Mouse (Mus musculus): ENCODE measurements around the gene Npr1. TPM values are rescaled to one million over a fixed set of nuclear protein-coding genes. Genes with fewer than 3 reads are reported as not detected.

Gene Npr1
- polyA plus RNA-seq, 1 experiment from 2014 or later: 2.3 TPM

DNA sequence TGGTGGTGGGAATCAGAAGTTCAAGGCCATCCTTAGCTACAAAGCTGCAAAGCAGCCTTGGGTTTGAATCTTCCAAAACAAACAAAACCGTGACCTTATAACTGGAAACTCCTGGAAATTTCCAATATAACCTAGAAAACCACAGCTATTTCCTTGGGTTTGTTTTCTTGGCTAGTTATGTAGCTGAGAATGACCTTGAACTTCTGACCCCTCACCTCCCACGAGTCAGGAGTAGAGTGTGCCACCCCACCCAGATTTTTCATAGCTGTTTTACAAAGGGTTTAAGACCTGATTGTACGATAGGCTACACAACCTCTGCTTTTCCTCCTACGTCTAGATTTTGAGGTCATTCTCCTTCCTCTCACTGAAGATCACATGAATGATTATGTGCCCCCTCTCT is 28.5 kb downstream of the Npr1 start:
- DNase-seq (ENCODE audit: low spot score): no peak
- 80% methylated on average over 4 of the region's 4 CpGs for WGBS

DNA sequence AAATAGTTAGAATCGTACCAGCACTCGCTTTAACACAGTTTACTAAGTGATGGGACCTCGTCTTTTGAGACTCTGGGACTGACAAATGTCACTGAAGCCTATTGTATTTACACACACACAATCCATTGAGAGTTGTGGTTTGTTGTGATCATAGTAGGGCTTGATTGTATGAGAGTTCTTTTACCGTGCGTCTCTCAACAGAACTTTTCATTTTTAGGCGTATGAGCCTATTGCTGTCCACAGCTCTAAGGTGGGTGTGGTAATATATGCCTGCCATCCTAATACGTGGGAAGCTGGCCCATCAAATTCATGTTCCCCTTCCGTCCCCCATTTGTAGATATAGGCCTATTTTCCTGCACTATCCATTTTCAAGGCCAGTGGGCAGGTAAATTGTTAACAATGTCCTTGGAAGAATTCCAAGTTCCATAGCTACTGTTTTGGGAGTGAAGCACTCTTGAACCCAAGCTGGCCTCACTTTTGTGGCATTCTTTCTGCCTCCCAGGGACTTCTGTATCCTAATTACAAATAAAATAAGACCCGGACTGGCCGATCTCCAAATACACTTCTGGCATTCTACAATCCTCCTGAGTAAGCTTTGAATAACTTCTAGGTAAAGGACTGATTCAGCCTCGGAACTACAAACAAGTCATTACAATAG is 31.5 kb downstream of the Npr1 start:
- ATAC-seq (ENCODE audit: insufficient number of reproducible peaks, low FRiP score, low TSS enrichment, low read depth) (no peak), DNase-seq (ENCODE audit: low spot score) (no peak)
- H3K36me3 ChIP-seq (ENCODE audit: control insufficient read depth, insufficient read depth, low read length): no peaks in the 10 kb centered on the region
- H3K27me3 ChIP-seq (ENCODE audit: control insufficient read depth, insufficient read depth, low read length): no peaks in the 10 kb centered on the region
- H3K4me3 ChIP-seq (ENCODE audit: low read depth, low read length): peak overlapping the region; percentile 86
- H3K4me1 ChIP-seq (ENCODE audit: control insufficient read depth, insufficient read depth, low read length): peaks cover 7% of the 10 kb centered on the region
- H3K4me2 ChIP-seq (ENCODE audit: low read depth, severe bottlenecking): peak overlapping the region; percentile 79
- H3K9ac ChIP-seq (ENCODE audit: low read length): peak overlapping the region; percentile 59; the same call in 1 of the 2 replicates
- no peak overlapping the region; the same call in 1 of the 2 replicates for H3K27ac ChIP-seq (replicated peaks; ENCODE audit: low read depth, low read length)
- 61% methylated on average over 11 of the region's 11 CpGs for WGBS
- no peaks in the 10 kb centered on the region for H3K9me3 ChIP-seq (ENCODE audit: control insufficient read depth, low read length)

More for the DNA sequence above, 28.5 kb downstream of the Npr1 start:
- Histone ChIP-seq H3K4me3 (ENCODE audit: low read depth, low read length) (no peak overlapping the region), H3K27ac (replicated peaks; ENCODE audit: low read depth, low read length) (no peak overlapping the region), H3K4me1 (ENCODE audit: control insufficient read depth, insufficient read depth, low read length) (peaks cover 3% of the 10 kb centered on the region), H3K36me3 (ENCODE audit: control insufficient read depth, insufficient read depth, low read length) (no peaks in the 10 kb centered on the region), H3K9me3 (ENCODE audit: control insufficient read depth, low read length) (no peaks in the 10 kb centered on the region), H3K4me2 (ENCODE audit: low read depth, severe bottlenecking) (no peak overlapping the region), H3K9ac (ENCODE audit: low read length) (no peak overlapping the region), H3K27me3 (ENCODE audit: control insufficient read depth, insufficient read depth, low read length) (no peaks in the 10 kb centered on the region)
- ATAC-seq (ENCODE audit: insufficient number of reproducible peaks, low FRiP score, low TSS enrichment, low read depth): no peak

DNA sequence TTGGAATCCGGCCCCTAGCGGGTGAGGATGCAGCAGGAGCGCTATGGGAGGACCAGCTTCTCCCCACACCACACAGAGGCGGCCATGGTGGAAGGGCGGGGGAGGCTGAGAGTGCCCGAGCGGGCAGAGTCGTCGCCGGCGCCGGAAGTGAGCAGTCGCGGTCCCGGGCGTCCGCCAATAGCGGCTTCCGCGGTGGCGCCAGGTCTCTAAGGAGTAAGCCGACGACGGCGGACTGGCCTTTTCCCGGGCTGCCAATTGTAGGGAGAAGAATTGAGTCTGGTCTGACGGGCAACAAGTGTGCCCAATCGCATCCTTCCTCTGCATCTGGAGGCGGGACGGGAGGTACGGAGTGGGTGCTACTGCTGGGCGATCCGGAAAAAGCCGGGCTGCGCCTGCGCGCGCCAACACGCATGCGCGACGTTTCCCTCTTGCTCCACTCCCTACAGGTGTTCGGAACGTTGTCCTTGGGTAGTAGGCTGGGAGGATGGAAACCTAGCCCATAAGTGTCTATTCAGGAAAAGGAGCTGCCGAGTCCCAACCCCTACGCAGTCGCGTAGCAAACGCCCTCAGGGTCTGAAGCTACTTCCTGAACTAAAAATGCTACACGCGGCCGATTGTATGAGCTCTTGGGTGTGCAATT is 32.2 kb downstream of the Npr1 start, which contains the start of gene Ints3:
Gene Ints3 (minus strand): TSS at position 242 of the 640 bp plus-strand sequence.
- H3K4me2 ChIP-seq (ENCODE audit: low read depth, severe bottlenecking): peak within 1 kb of the TSS; percentile 79
- peak within 1 kb of the TSS; percentile 86 for H3K4me3 ChIP-seq (ENCODE audit: low read depth, low read length)
- H3K9me3 ChIP-seq (ENCODE audit: control insufficient read depth, low read length): no peaks in the 10 kb centered on the region
- H3K9ac ChIP-seq (ENCODE audit: low read length): peak within 1 kb of the TSS; percentile 92
- WGBS: 1% methylated on average over 52 of the region's 52 CpGs
- DNase-seq (ENCODE audit: low spot score) (peak; percentile 99), ATAC-seq (ENCODE audit: insufficient number of reproducible peaks, low FRiP score, low TSS enrichment, low read depth) (peak; percentile 100)
- H3K27me3 ChIP-seq (ENCODE audit: control insufficient read depth, insufficient read depth, low read length): no peaks in the 10 kb centered on the region
- no peaks in the 10 kb centered on the region for H3K36me3 ChIP-seq (ENCODE audit: control insufficient read depth, insufficient read depth, low read length)
- H3K27ac ChIP-seq (replicated peaks; ENCODE audit: low read depth, low read length): peak within 1 kb of the TSS; percentile 95
- peaks cover 7% of the 10 kb centered on the region for H3K4me1 ChIP-seq (ENCODE audit: control insufficient read depth, insufficient read depth, low read length)

DNA sequence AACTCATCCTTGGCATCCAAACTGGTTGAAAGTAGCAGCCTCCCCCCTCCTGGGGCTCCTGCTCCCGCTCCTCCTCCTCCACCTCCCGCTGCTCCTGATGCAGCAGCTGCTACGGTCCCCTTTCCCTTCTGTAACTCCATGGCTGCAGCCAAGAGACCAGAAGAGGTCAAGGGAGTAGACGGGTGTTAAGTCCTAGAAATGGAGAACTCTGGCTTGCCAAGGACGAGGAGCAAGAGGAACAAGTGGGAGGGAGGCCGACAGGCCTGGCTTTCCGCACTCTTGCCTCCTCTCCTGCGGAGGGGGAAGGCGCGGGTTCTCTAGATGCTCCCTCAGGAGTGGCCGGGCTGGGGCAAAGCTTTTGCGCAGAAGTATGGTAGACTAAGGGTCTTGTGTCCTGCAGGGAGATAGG is 32.9 kb downstream of the Npr1 start:
- H3K4me1 ChIP-seq (ENCODE audit: control insufficient read depth, insufficient read depth, low read length): peaks cover 7% of the 10 kb centered on the region
- DNase-seq (ENCODE audit: low spot score) (no peak), ATAC-seq (ENCODE audit: insufficient number of reproducible peaks, low FRiP score, low TSS enrichment, low read depth) (peak; percentile 23; the same call in 1 of the 2 replicates)
- peak overlapping the region; percentile 92 for H3K9ac ChIP-seq (ENCODE audit: low read length)
- H3K4me3 ChIP-seq (ENCODE audit: low read depth, low read length): peak overlapping the region; percentile 86
- H3K27ac ChIP-seq (replicated peaks; ENCODE audit: low read depth, low read length): peak overlapping the region; percentile 95
- H3K36me3 ChIP-seq (ENCODE audit: control insufficient read depth, insufficient read depth, low read length): no peaks in the 10 kb centered on the region
- H3K27me3 ChIP-seq (ENCODE audit: control insufficient read depth, insufficient read depth, low read length): no peaks in the 10 kb centered on the region
- no peaks in the 10 kb centered on the region for H3K9me3 ChIP-seq (ENCODE audit: control insufficient read depth, low read length)
- H3K4me2 ChIP-seq (ENCODE audit: low read depth, severe bottlenecking): peak overlapping the region; percentile 79
- 0% methylated on average over 11 of the region's 12 CpGs for WGBS

DNA sequence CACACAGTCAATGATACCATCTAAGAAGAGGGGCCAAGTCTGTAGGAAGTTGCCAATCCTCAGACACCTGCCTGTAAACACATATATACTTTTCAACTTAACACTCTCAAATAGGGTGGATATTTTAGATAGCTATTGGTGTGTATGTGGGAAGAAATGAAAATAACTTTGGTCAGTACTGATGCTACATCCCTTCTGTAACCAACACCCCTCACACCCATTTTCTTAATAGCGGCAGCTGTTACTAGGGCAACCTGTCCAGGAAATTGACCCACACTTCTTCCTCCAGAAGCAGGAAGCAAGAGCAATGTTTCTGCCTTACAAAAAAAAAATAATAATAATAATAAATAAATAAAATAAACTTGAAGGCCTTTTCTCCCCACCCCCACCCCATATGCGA is 33.3 kb downstream of the Npr1 start:
- Histone ChIP-seq H3K9me3 (ENCODE audit: control insufficient read depth, low read length) (no peaks in the 10 kb centered on the region), H3K9ac (ENCODE audit: low read length) (peak overlapping the region; percentile 92), H3K27ac (replicated peaks; ENCODE audit: low read depth, low read length) (no peak overlapping the region), H3K36me3 (ENCODE audit: control insufficient read depth, insufficient read depth, low read length) (no peaks in the 10 kb centered on the region), H3K4me2 (ENCODE audit: low read depth, severe bottlenecking) (peak overlapping the region; percentile 79), H3K4me1 (ENCODE audit: control insufficient read depth, insufficient read depth, low read length) (peaks cover 7% of the 10 kb centered on the region), H3K4me3 (ENCODE audit: low read depth, low read length) (peak overlapping the region; percentile 86), H3K27me3 (ENCODE audit: control insufficient read depth, insufficient read depth, low read length) (no peaks in the 10 kb centered on the region)
- ATAC-seq (ENCODE audit: insufficient number of reproducible peaks, low FRiP score, low TSS enrichment, low read depth) (no peak), DNase-seq (ENCODE audit: low spot score) (no peak)
- WGBS: 23% methylated on average over 2 of the region's 2 CpGs

DNA sequence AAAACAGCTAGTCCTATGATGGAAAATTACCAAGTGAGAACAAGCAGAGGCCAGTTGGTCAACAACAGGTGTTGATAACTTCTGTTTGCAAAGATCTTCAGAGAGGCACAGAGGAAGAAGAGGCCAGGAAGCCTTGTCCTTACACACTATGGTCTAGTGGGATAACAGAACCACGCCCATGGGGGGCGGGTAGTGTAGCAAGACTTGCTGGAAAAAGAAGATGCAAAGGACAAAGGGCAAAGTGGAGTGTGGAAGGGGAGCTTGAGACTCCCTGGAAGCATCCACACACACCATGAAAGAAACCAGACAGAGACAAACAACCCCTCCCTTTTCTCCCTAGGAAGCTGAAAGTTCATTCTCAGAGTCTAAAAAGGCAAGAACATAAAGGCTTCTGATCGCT is 36.1 kb downstream of the Npr1 start:
- Histone ChIP-seq H3K27ac (replicated peaks; ENCODE audit: low read depth, low read length) (no peak overlapping the region), H3K4me2 (ENCODE audit: low read depth, severe bottlenecking) (no peak overlapping the region), H3K9me3 (ENCODE audit: control insufficient read depth, low read length) (no peaks in the 10 kb centered on the region), H3K4me3 (ENCODE audit: low read depth, low read length) (no peak overlapping the region), H3K36me3 (ENCODE audit: control insufficient read depth, insufficient read depth, low read length) (no peaks in the 10 kb centered on the region), H3K27me3 (ENCODE audit: control insufficient read depth, insufficient read depth, low read length) (no peaks in the 10 kb centered on the region), H3K9ac (ENCODE audit: low read length) (no peak overlapping the region), H3K4me1 (ENCODE audit: control insufficient read depth, insufficient read depth, low read length) (peaks cover 7% of the 10 kb centered on the region)
- WGBS: 91% methylated on average over 3 of the region's 3 CpGs
- no peak for DNase-seq (ENCODE audit: low spot score)
- ATAC-seq (ENCODE audit: insufficient number of reproducible peaks, low FRiP score, low TSS enrichment, low read depth): no peak

DNA sequence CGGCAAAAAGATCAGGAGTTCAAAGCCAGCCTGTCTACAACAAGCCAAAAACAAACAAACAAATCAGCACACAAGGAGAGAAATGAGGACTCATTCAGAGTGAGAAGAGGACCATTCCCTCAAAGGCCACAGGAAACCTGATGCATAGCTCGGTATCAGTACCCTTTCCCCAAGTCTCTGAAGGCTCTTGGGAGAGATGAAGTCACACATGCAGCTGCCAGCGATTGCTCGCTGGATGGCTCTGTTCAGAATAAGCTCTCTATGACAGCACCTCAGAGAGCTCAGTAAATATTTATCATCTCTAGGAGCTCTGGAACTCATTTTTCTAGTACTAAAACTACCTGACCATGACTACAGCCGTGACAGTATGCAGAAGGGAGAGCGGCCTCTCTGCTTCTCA is 37.5 kb downstream of the Npr1 start:
- Histone ChIP-seq H3K36me3 (ENCODE audit: control insufficient read depth, insufficient read depth, low read length) (no peaks in the 10 kb centered on the region), H3K4me3 (ENCODE audit: low read depth, low read length) (no peak overlapping the region), H3K27me3 (ENCODE audit: control insufficient read depth, insufficient read depth, low read length) (no peaks in the 10 kb centered on the region), H3K27ac (replicated peaks; ENCODE audit: low read depth, low read length) (no peak overlapping the region), H3K4me2 (ENCODE audit: low read depth, severe bottlenecking) (no peak overlapping the region), H3K9me3 (ENCODE audit: control insufficient read depth, low read length) (no peaks in the 10 kb centered on the region), H3K9ac (ENCODE audit: low read length) (no peak overlapping the region; the same call in 1 of the 2 replicates), H3K4me1 (ENCODE audit: control insufficient read depth, insufficient read depth, low read length) (peaks cover 5% of the 10 kb centered on the region; the same call in 1 of the 2 replicates)
- no peak for ATAC-seq (ENCODE audit: insufficient number of reproducible peaks, low FRiP score, low TSS enrichment, low read depth)
- no peak for DNase-seq (ENCODE audit: low spot score)
- 88% methylated on average over 6 of the region's 6 CpGs for WGBS

DNA sequence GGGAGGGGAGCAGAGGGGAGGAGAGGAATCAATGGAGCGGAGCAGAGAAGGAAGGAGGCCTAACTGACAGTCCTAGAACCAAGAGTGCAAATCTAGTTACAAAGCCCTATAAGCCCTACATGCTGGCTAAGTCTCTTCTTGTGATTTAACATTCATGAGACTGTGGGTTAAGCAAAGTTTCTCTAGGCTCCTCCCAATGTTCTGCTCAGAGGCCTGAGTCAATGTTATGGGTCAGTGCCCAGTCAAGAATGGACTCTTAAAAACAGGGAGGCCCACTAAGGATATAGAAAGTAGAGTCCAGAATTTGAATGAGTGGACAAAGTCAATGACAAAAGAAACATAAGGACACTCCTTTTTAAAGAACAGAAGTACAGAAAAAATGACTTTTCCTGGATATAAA is 38.1 kb downstream of the Npr1 start:
- peaks cover 5% of the 10 kb centered on the region; the same call in 1 of the 2 replicates for H3K4me1 ChIP-seq (ENCODE audit: control insufficient read depth, insufficient read depth, low read length)
- 93% methylated on average over 1 of the region's 1 CpGs for WGBS

More for the DNA sequence above, 38.1 kb downstream of the Npr1 start:
- no peak for ATAC-seq (ENCODE audit: insufficient number of reproducible peaks, low FRiP score, low TSS enrichment, low read depth)
- no peak overlapping the region for H3K27ac ChIP-seq (replicated peaks; ENCODE audit: low read depth, low read length)
- no peaks in the 10 kb centered on the region for H3K9me3 ChIP-seq (ENCODE audit: control insufficient read depth, low read length)
- no peak overlapping the region for H3K4me3 ChIP-seq (ENCODE audit: low read depth, low read length)
- H3K9ac ChIP-seq (ENCODE audit: low read length): no peak overlapping the region
- H3K36me3 ChIP-seq (ENCODE audit: control insufficient read depth, insufficient read depth, low read length): peaks cover under 1% of the 10 kb centered on the region; the same call in 1 of the 2 replicates
- no peaks in the 10 kb centered on the region for H3K27me3 ChIP-seq (ENCODE audit: control insufficient read depth, insufficient read depth, low read length)
- H3K4me2 ChIP-seq (ENCODE audit: low read depth, severe bottlenecking): no peak overlapping the region
- DNase-seq (ENCODE audit: low spot score): no peak

Measured in limb, embryonic 11.5 days (tissue).